Mouse (Mus musculus) natural killer cell, adult 2 months (primary cell): Measurements from ENCODE around the gene Olfr1410.
A peak's percentile ranks its signal among the peaks of the same experiment; 100 is the strongest.

ENCODE experiments used
- DNase-seq, 2 experiments: peaks; one replicate each; pipeline ENCODE4 v3.0.0; 2022; ENCODE audit warnings: low spot score in 2 of 2

The Olfr1410 gene

GRCm38 (mm10) chr1:92640393-92640792, 34.8 kb downstream of the Olfr1410 start:
- no peak for DNase-seq

DNA sequence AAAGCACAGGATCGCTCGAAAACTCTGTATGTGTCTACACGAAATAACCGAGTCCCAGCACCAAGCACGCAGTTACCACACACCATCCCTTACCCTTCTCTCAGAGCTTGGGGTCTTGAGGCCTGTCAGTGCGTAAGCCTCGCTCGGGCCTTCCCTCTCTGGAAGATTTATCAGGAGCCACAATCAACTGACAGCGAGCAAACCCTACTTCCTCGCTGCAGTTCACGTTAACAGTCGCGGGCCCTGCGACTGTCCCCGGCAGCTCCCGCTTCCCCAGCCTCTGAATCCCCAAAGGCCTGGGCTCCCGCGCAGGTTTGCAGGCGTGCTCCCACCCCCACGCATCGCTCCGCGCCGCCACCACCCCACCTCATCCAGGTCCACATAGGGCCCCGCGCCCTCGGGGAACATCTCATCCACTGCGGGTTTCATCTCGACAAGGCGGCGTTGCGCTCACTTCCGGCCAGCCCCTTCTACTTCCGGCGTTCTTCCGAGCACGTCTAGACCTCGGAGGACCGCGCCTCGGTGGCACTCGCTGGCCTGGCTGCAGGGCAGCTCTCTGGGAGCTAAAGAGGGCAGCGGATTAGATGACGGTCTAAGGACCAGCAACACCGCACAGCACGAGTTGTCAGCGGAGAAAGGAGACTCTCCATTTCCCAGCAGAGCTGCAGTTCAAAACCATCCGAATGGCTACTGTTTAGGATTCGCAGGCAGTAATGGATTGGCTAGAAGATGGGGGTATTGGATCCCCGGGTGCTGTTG, 36.1 kb downstream of the Olfr1410 start, which contains the start of gene Cops9:
Cops9 (minus strand) TSS at position 472 of the 759 bp plus-strand sequence.
- DNase-seq = peak; percentile 81 to 86

- DNase-seq = no peak
These were observed 38.1 kb downstream of the Olfr1410 start for GRCm38 (mm10) chr1:92643691-92644090.

- DNase-seq = no peak
These were observed 39.3 kb downstream of the Olfr1410 start for GRCm38 (mm10) chr1:92644916-92645315.

DNA sequence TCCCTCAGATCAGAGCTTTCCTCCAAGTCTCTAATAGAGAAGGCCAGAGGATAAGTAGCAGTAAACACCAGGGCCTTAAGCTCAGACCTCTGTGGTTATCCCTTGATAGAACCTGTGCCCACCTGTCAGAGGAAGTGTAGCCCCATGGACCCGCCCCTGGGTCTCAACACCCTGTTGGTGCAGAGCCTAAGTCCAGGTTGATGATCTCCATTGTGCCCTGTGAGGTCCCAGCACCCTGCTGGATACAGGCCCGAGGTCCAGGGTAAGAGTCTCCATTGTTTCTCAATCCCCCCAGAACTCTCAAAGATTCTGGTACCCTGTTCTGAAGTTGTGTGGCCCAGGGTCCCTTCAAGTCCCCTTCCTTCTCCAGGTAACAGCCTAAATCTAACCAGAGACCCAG, 40.5 kb downstream of the Olfr1410 start:
- no peak for DNase-seq

- DNase-seq = no peak
These were observed 41.0 kb downstream of the Olfr1410 start for GRCm38 (mm10) chr1:92646601-92647000.

DNA sequence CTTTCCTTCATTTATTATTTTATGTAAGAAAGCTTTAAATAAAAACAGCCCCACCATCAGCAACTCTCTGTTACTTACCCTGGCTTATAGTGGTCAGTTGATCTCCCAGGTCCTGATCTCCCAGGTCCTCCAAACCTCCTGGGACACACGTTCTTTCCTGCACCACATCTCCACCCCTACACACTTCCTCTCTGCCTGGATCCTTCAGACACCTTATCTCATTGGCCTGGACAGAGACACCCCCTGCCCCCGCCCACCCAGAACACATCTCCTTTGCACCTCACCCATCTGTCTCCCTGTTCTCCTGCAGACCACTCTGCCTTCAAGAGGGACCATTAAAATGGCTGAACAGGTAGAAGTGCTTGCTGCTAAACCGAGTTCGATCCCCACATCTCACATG, 41.4 kb downstream of the Olfr1410 start:
- no peak for DNase-seq

GRCm38 (mm10) chr1:92647752-92648151, 42.2 kb downstream of the Olfr1410 start:
- DNase-seq = peak; percentile 28 to 48

- DNase-seq = no peak
These were observed 42.6 kb downstream of the Olfr1410 start for GRCm38 (mm10) chr1:92648197-92648596.

GRCm38 (mm10) chr1:92648673-92649072, 43.1 kb downstream of the Olfr1410 start, which contains the start of gene Otos:
Gene Otos, minus strand, starts transcription at chr1:92648841.
- peak; percentile 32 to 52 for DNase-seq

DNA sequence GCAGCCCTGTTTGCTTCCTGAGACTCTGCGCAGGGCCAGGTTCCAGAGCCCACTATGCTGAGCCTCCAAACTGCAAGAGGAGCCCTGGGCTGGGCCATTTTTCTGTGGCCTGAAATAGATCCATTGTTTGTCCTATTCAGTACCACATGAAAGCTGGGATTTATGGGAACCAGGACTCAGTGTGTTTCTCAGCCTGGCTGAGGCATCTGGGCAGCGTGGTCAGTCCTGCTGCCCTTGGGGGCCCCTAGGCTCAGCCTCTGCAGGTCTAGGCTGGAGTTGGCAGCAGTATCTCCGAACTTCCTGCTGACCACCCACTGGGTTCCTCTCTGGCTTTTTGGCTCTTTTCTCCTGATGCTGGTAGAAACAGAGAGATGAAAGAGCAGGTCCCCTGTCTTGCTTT, 45.9 kb downstream of the Olfr1410 start:
- no peak for DNase-seq

GRCm38 (mm10) chr1:92653179-92653578, 47.6 kb downstream of the Olfr1410 start:
- DNase-seq = no peak

GRCm38 (mm10) chr1:92654676-92655075, 49.1 kb downstream of the Olfr1410 start:
- DNase-seq = no peak

- DNase-seq = no peak
These were observed 51.6 kb downstream of the Olfr1410 start for GRCm38 (mm10) chr1:92657025-92657820.

DNA sequence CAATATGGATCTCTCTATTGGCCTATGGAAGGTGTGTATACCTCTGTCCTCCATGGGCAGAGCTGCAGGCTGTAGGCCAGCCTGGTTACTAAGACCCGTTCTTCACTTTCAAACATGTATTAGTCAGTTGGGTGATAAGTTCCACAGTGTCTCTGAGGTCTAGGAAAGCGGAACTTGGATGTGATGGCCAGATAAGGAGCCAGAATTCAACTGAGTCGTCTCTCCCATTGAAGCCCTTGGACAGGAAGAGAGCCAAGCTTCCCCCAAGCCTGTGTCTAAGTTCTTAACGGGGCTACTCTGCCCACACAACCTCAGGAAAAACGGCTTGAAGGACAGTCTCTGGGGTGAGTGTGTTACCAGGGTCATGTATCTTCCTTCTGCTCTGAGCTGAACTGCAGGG, 53.8 kb downstream of the Olfr1410 start:
- DNase-seq = no peak
